Mouse (Mus musculus) limb, embryonic 11.5 days (tissue): ENCODE results near the gene Wfdc11. TPM values are rescaled to one million over a fixed set of nuclear protein-coding genes. Genes with fewer than 3 reads are reported as not detected.
"Not testable (repeated sequence)": the region's sequence is repeated elsewhere in the genome, so short reads cannot be mapped to it uniquely, and the experiment has no call there.

Source experiments
- ATAC-seq: fragments of 200-750 bp; cut with Nextera tagmentation; 2 replicates; pipeline ENCODE4 v1.8.0; 2017; ENCODE audit warnings: low read depth; ENCODE audit not compliant: insufficient number of reproducible peaks, low FRiP score, low TSS enrichment
- DNase-seq: peaks from one replicate; pipeline ENCODE4 v3.0.0-alpha.2; 2015; ENCODE audit warnings: low spot score
- H3K27ac ChIP-seq: fragments of 300-500 bp; sonication (generic); replicated peaks from 2 replicates; pipeline ENCODE4 v1.5.1; 2014; ENCODE audit warnings: low read depth, mild to moderate bottlenecking, low read length
- H3K27me3 ChIP-seq: fragments of 300-500 bp; sonication (generic); 2 replicates; pipeline ENCODE4 v1.6.1; 2014; ENCODE audit warnings: mild to moderate bottlenecking, low read length, mixed read lengths; ENCODE audit not compliant: control insufficient read depth, insufficient read depth
- H3K36me3 ChIP-seq: fragments of 300-500 bp; sonication (generic); 2 replicates; pipeline ENCODE4 v1.6.1; 2014; ENCODE audit warnings: mild to moderate bottlenecking, low read length, moderate library complexity, mixed read lengths; ENCODE audit not compliant: control insufficient read depth, insufficient read depth
- H3K4me1 ChIP-seq: fragments of 300-500 bp; sonication (generic); 2 replicates; pipeline ENCODE4 v1.6.1; 2014; ENCODE audit warnings: low read length, mixed read lengths; ENCODE audit not compliant: control insufficient read depth, insufficient read depth
- H3K4me2 ChIP-seq: fragments of 300-500 bp; sonication (generic); 2 replicates; pipeline ENCODE4 v1.6.1; 2014; ENCODE audit warnings: low read depth, mild to moderate bottlenecking, moderate library complexity; ENCODE audit not compliant: severe bottlenecking
- H3K4me3 ChIP-seq: fragments of 300-500 bp; sonication (generic); 2 replicates; pipeline ENCODE4 v1.5.1; 2014; ENCODE audit warnings: low read depth, low read length
- H3K9ac ChIP-seq: fragments of 300-500 bp; sonication (generic); 2 replicates; pipeline ENCODE4 v1.6.1; 2014; ENCODE audit warnings: mild to moderate bottlenecking, low read length
- H3K9me3 ChIP-seq: fragments of 300-500 bp; sonication (generic); 2 replicates; pipeline ENCODE4 v1.6.1; 2016; ENCODE audit warnings: low read length; ENCODE audit not compliant: control insufficient read depth
- WGBS: fragments of 180-500 bp; shearing (Covaris S2); extraction: QIAGEN DNeasy Blood & Tissue Kit; methylation state at CpG from one replicate; pipeline ENCODE4 v1.1.7; 2014; 5-methylcytosine and 5-hydroxymethylcytosine counted together
- polyA plus RNA-seq: library from polyadenylated mRNA; unstranded; fragments of >200 nt; fragmentation: Nextera tagmentation; extraction: Ambion mirVana; gene quantifications from 2 replicates; pipeline ENCODE4 v1.2.1, GENCODE M21; 2014

Gene Wfdc11
- polyA plus RNA-seq, 1 experiment from 2014 or later, result not detected

DNA sequence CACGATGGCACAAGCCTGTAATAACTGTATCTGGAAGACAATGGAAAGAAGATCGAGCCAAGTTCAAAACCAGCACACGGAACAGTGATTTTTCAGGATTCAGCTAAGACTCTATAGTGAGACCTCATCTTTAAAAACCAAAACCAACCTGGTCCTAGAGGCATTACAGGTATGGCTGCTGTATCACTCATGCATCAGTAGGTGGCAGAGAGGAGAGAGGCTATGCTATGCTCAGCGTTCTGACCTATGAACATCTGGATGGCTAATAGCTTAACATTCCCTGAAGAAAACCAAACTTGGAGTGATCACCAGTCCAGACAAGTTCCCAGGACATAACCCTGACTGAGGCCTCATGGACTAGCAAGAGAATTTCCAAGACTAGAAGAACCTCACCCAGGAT is 52.1 kb downstream of the Wfdc11 start:
- DNase-seq (no peak), ATAC-seq (no peak)
- Histone ChIP-seq H3K4me2 (no peak overlapping the region), H3K9me3 (no peaks in the 10 kb centered on the region), H3K36me3 (no peaks in the 10 kb centered on the region), H3K9ac (no peak overlapping the region), H3K27me3 (no peaks in the 10 kb centered on the region), H3K27ac (no peak overlapping the region), H3K4me1 (no peaks in the 10 kb centered on the region), H3K4me3 (no peak overlapping the region)
- 78% methylated on average over 4 of the region's 4 CpGs for WGBS

- Histone ChIP-seq H3K4me3 (no peak overlapping the region), H3K27ac (no peak overlapping the region), H3K36me3 (no peaks in the 10 kb centered on the region), H3K4me2 (no peak overlapping the region), H3K4me1 (no peaks in the 10 kb centered on the region), H3K27me3 (no peaks in the 10 kb centered on the region), H3K9ac (no peak overlapping the region), H3K9me3 (no peaks in the 10 kb centered on the region)
- DNase-seq (no peak), ATAC-seq (no peak)
- 81% methylated on average over 5 of the region's 5 CpGs for WGBS
These were observed 54.8 kb downstream of the Wfdc11 start for GRCm38 (mm10) chr2:164619050-164619449.

DNA sequence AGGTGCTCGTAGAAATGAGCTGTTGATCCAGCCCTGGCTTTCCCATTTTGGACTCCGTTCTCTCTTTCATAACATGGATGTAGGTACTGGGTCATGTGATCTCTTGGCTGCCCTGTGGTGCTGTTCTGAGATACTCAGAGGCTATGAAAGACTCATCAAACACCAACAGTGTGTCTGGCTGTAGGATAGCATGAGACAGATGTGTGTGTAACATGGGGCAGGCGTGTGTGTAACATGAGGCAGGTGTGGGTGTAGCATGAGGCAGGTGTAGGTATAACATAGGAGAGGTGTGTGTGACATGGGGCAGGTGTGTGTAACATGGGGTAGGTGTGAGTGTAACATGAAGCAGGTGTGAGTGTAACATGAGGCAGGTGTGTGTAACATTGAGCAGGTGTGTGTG is 58.5 kb downstream of the Wfdc11 start:
- Histone ChIP-seq H3K9ac (no peak overlapping the region), H3K27ac (no peak overlapping the region), H3K4me1 (no peaks in the 10 kb centered on the region), H3K4me2 (no peak overlapping the region), H3K9me3 (no peaks in the 10 kb centered on the region), H3K36me3 (no peaks in the 10 kb centered on the region), H3K27me3 (no peaks in the 10 kb centered on the region), H3K4me3 (no peak overlapping the region)
- ATAC-seq, result no peak
- DNase-seq, result no peak
- 82% methylated on average over 3 of the region's 3 CpGs for WGBS

DNA sequence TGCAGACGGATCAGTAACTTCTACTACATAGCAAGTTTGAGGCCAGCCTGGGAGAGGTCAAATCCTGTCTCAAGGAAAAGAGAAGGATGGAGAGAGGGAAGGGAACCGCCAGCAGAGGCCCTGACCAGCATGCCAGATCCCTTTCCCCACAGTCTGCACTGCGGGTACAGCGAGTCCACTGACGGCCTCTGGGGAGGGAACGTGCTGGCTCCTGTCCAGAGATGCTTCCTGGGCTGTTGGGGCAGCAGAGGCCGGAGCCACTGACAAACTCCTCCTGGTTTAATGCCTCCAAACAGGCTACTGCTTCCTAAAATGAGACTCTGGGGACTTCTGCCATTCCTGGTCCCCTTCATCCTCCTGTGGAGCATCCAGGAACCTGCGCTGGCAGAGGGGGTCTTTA is 60.4 kb downstream of the Wfdc11 start, which contains the start of the genes Wfdc6b and Wfdc8:
Gene Wfdc6b, plus strand, starts transcription at position 52 of the 400 bp plus-strand sequence.
Gene Wfdc8, minus strand, starts transcription at position 156 of the 400 bp plus-strand sequence.
- not testable (repeated sequence) for H3K9ac ChIP-seq, H3K4me1 ChIP-seq, H3K4me3 ChIP-seq, H3K9me3 ChIP-seq, H3K27me3 ChIP-seq, H3K4me2 ChIP-seq, DNase-seq, H3K27ac ChIP-seq, ATAC-seq, H3K36me3 ChIP-seq
- WGBS, result 62% methylated on average over 7 of the region's 8 CpGs

Other genes starting within 250 kb of the Wfdc11 start
- gene Sdc4, start 230.2 kb downstream of the Wfdc11 start, polyA plus RNA-seq, result 22.6 and 23.6 TPM in 2 replicates
- 52.6 and 53.6 TPM in 2 replicates for gene Sys1, start 217.1 kb downstream of the Wfdc11 start, polyA plus RNA-seq
- 2.8 and 3.6 TPM in 2 replicates for gene Gm20458, start 213.1 kb downstream of the Wfdc11 start, polyA plus RNA-seq
- gene Trp53tg5, start 200.4 kb downstream of the Wfdc11 start, polyA plus RNA-seq, result not detected in 2 replicates
- gene Dbndd2, start 188.0 kb downstream of the Wfdc11 start, polyA plus RNA-seq, result 0.38 and 1.3 TPM in 2 replicates
- gene Pigt, start 176.6 kb downstream of the Wfdc11 start, polyA plus RNA-seq, result 40.4 and 42.2 TPM in 2 replicates
- gene Wfdc2, start 111.7 kb downstream of the Wfdc11 start, polyA plus RNA-seq, result 38.7 and 38.9 TPM in 2 replicates
- not detected in 2 replicates for gene Spint3, start 100.6 kb downstream of the Wfdc11 start, polyA plus RNA-seq
- gene Wfdc6a, start 88.6 kb downstream of the Wfdc11 start, polyA plus RNA-seq, result not detected in 2 replicates
- not detected in 2 replicates for gene Eppin, start 80.5 kb downstream of the Wfdc11 start, polyA plus RNA-seq
- gene Wfdc6b, start 60.6 kb downstream of the Wfdc11 start, polyA plus RNA-seq, result not detected in 2 replicates
- not detected in 2 replicates for gene Wfdc8, start 60.5 kb downstream of the Wfdc11 start, polyA plus RNA-seq
- not detected in 2 replicates for gene Wfdc16, start 35.3 kb downstream of the Wfdc11 start, polyA plus RNA-seq
- gene Wfdc10, start 18.0 kb downstream of the Wfdc11 start, polyA plus RNA-seq, result not detected in 2 replicates
- gene Wfdc9, start 17.5 kb downstream of the Wfdc11 start, polyA plus RNA-seq, result not detected in 2 replicates
- gene Wfdc13, start 11.0 kb upstream of the Wfdc11 start, polyA plus RNA-seq, result 0.60 TPM in 1 of 2 replicates, not detected in the other
- not detected in 2 replicates for gene Spint4, start 24.4 kb upstream of the Wfdc11 start, polyA plus RNA-seq
- not detected in 2 replicates for gene Spint5, start 41.2 kb upstream of the Wfdc11 start, polyA plus RNA-seq
- gene Wfdc3, start 71.8 kb upstream of the Wfdc11 start, polyA plus RNA-seq, result 0.55 and 1.0 TPM in 2 replicates
- 87.0 and 96.4 TPM in 2 replicates for gene Dnttip1, start 71.9 kb upstream of the Wfdc11 start, polyA plus RNA-seq
- 634 and 636 TPM in 2 replicates for gene Ube2c, start 95.8 kb upstream of the Wfdc11 start, polyA plus RNA-seq
- 13.8 and 14.6 TPM in 2 replicates for gene Tnnc2, start 105.9 kb upstream of the Wfdc11 start, polyA plus RNA-seq
- 9.9 and 14.6 TPM in 2 replicates for gene Snx21, start 111.7 kb upstream of the Wfdc11 start, polyA plus RNA-seq
- gene Acot8, start 130.8 kb upstream of the Wfdc11 start, polyA plus RNA-seq, result 12.0 and 12.3 TPM in 2 replicates
- 11.0 and 11.8 TPM in 2 replicates for gene Zswim3, start 131.0 kb upstream of the Wfdc11 start, polyA plus RNA-seq
- 22.3 and 22.4 TPM in 2 replicates for gene Zswim1, start 148.6 kb upstream of the Wfdc11 start, polyA plus RNA-seq
- not detected in 2 replicates for gene Spata25, start 154.4 kb upstream of the Wfdc11 start, polyA plus RNA-seq
- gene Ctsa, start 158.8 kb upstream of the Wfdc11 start, polyA plus RNA-seq, result 95.8 and 104 TPM in 2 replicates
- 5.9 and 6.1 TPM in 2 replicates for gene Neurl2, start 159.4 kb upstream of the Wfdc11 start, polyA plus RNA-seq
- 22.9 and 25.1 TPM in 2 replicates for gene Pltp, start 183.6 kb upstream of the Wfdc11 start, polyA plus RNA-seq
- gene Pcif1, start 205.2 kb upstream of the Wfdc11 start, polyA plus RNA-seq, result 71.5 and 76.6 TPM in 2 replicates
- 12.1 and 16.3 TPM in 2 replicates for gene Zfp335, start 237.7 kb upstream of the Wfdc11 start, polyA plus RNA-seq